Mouse (Mus musculus): ENCODE measurements around the gene Foxn3.

The Foxn3 gene

DNA sequence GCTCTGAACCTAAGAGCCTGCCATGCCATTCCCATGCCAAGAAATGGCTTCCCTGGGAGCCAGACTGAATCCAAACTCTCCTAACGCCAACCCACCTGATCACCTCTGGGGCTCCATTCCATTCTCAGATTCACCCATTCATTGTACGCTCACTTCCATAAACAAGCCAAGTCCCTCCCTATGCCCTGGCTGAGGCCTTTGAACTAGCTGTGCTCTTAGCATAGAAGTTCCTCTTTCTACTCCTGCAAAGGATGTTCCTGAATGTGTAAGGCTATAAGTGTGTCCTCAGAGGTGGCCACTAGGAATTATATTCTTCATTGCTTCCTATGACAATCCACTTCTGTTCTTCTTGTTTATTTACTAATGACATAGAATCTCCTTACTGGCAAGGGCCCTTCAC lies 40.5 kb downstream of the Foxn3 start:
- no peak for DNase-seq (ENCODE audit: low spot score)

DNA sequence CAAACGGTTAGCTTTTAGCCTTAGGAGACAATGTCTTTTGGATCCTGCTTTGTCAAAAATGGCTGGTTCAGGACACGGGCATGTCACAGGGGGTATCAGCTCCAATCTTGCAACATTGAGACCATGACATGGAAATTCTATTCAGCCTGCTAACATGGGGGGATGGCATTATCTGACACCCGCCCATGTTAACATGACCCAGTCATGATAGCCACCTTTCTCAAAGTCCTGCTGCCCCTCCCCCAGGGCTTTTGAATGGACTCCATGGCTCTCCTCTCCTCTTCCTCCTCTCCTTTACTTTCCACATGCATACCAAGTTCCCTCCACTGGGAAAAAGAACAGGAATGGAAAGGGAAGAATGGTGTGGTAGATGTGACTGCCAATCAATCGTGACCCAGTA lies 43.5 kb downstream of the Foxn3 start:
- no peak for DNase-seq (ENCODE audit: low spot score)

DNA sequence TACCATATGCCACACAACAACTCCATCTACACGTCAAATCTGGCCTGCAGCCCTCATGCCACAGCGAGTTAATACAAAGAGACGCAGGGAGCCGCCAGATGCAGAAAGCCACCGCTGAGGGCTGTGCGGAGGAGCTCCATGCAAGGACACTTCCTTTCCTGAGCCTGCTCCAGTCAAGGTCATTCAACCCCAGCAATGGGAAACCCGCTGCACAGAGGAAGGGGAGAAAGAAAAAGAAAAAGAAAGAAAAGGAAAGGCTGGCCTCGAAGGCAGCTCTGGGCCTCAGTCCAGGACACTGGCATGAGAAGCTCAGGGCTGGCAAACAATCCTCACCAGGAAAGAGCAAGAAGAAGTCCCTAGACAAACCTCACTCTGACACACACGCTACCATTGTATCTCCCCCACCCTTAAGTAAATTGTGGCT lies 44.2 kb downstream of the Foxn3 start:
- no peak for DNase-seq (ENCODE audit: low spot score)

- no peak for DNase-seq (ENCODE audit: low spot score)
These were observed 44.7 kb downstream of the Foxn3 start for GRCm38 (mm10) chr12:99518640-99519039.

- no peak for DNase-seq (ENCODE audit: low spot score)
These were observed 45.3 kb downstream of the Foxn3 start for GRCm38 (mm10) chr12:99518126-99518525.

DNA sequence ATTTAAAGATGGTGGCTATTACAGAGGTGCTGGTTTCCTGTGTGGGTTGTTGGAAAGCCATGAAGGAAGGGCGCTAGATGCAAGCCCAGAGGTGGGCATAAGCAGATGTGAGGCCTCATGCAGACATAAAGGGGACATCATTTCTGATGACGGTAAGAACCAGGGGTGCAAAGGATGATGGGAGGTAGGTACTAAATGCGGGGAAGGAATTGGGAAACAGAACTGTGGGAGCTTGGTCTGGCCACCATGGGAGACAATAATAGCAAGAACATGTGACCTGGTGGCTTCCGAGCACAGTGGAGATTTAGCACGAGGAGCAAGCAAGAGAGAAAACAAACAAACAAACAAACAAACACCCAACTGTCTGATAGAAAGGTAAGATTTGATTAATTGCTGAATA lies 46.1 kb downstream of the Foxn3 start:
- no peak for DNase-seq (ENCODE audit: low spot score)

GRCm38 (mm10) chr12:99515481-99515880 lies 47.9 kb downstream of the Foxn3 start:
- no peak for DNase-seq (ENCODE audit: low spot score)

DNA sequence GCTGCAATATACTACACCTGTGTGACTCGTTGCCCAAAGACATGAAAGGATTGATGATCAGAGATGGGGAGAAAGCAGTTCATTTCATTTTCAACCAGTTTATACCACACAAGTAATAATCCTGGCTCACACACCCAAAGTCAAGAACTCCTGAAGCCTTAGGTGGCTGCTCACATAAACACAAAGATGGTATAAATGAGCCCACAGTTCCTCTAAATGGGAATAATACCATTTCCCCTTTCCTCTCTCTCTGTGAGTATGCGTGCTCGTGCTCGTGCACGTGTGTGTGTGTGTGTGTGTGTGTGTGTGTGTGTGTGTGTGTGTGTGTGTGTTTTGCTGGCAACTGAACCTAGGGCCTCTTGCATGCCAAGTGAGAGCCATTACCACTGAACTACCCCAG lies 51.7 kb downstream of the Foxn3 start:
- DNase-seq (ENCODE audit: low spot score): no peak

DNA sequence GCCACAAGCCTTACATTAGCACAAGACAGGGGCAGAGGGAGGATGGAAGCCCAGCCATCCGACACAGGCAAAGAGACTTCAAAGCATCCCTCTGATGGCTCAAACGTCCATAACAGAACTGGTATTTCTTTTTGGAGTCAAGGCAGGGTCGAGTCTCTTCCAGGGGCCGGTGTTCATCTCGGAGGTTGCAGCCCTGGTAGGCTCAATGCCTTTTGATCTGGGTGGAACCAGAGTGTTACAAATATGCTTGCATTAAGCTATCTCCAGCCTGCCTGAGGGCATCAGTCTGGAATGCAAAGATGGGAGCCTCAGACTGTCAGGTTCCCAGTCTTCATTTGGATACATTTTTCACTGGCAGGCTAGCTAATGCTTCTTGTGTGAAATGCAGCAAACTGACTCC lies 52.6 kb downstream of the Foxn3 start:
- DNase-seq (ENCODE audit: low spot score): no peak

- no peak for DNase-seq (ENCODE audit: low spot score)
These were observed 61.2 kb downstream of the Foxn3 start for GRCm38 (mm10) chr12:99502225-99502624.

- DNase-seq (ENCODE audit: low spot score): no peak
These were observed 64.2 kb downstream of the Foxn3 start for GRCm38 (mm10) chr12:99498978-99499694.

GRCm38 (mm10) chr12:99498189-99498977 lies 65.0 kb downstream of the Foxn3 start:
- no peak for DNase-seq (ENCODE audit: low spot score)

DNA sequence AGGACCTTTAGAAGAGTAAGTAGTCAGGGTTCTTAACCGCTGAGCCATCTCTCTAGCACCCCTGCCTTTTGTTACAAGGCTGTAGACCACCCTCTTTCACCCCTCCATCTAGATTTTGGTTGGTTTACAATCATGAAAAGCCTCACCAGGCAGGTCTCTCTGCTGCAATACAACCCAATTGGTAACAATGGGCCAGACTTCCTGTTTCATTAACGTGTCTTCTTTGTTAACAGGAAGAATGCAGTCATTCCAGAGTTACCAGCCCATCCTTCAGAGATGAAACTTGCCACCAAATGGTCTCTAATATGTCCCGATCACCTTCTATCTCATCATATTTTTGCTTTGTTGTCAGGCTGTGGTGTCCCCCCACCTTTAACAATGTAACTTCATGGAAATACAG lies 66.4 kb downstream of the Foxn3 start:
- no peak for DNase-seq (ENCODE audit: low spot score)

- DNase-seq (ENCODE audit: low spot score): no peak
These were observed 73.2 kb downstream of the Foxn3 start for GRCm38 (mm10) chr12:99490216-99490615.

- DNase-seq (ENCODE audit: low spot score): no peak
These were observed 74.3 kb downstream of the Foxn3 start for GRCm38 (mm10) chr12:99489001-99489592.

DNA sequence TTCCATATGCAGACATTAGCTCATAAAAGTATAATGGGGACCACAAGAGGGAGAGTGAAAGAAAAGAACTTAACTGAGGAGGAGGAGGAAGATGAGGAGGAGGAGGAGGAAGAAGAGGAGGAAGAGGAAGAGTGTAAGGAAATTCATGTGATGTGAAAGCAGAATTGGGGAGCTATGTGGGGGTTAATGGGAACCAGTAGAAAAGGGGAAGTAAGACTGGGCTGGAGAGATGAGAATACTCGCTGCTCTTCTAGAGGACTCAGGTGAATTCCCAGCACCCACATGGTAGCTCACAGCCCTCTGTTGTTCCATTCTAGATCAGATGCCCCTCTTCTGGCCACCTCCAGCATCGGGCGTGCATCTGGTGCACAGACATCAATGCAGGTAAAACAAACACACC lies 83.0 kb downstream of the Foxn3 start:
- DNase-seq (ENCODE audit: low spot score): no peak

GRCm38 (mm10) chr12:99474176-99474575 lies 89.2 kb downstream of the Foxn3 start:
- DNase-seq (ENCODE audit: low spot score): no peak

DNA sequence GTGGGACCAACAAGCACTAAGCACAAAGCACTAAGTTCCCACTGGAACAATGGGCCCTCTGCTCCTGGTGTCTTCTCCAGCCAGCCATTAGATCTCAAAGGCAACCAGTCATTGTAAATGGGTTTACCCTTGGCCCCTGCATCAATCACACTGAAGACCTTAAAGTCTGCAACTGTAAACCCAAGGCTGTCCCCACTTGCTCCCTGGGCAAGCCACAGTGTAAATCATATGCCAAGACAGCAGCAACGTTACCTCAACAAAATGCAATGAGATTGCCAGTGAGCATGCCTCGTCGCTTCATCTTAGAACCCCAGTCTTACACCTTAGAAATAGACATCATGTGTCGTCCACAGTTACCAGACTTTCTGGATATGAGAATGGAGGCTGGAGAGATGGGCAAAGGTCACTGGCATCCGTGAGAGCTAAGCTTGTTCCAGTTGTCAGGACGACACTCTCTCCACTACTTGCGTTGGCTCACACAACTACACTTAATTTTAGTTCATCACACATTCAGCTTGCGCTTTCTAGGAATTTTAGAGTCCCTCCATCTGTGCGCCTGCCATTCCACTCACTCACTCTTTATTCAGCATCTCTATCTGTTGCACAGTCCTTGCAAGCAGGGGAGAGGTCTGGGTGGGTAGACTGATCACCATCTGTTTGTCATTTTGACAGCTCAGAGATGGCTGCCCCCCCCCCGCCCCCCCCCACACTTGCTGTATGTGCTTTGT lies 89.8 kb downstream of the Foxn3 start:
- no peak for DNase-seq (ENCODE audit: low spot score)

GRCm38 (mm10) chr12:99471431-99471830 lies 92.0 kb downstream of the Foxn3 start:
- DNase-seq (ENCODE audit: low spot score): no peak

DNA sequence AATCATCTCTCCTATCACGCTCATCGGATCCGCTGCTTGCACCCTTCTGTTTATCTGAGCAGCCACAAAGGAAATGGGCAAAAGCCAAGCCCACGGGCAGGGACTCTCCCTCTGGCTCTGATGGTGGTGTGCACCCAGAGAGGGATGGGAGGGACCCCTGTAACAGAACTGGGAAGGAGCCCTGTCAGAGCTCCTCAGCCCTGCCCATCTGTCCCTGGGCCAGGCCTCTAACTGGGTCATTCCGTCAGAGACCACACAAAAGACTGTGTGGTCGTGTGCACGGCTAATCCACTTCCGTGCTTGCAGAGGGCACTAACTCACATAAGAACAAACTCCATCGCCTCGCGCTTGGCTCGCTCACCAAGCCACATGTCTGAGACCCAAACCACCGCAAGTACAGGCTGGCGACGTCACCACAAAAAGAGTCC lies 95.5 kb downstream of the Foxn3 start:
- no peak for DNase-seq (ENCODE audit: low spot score)

DNA sequence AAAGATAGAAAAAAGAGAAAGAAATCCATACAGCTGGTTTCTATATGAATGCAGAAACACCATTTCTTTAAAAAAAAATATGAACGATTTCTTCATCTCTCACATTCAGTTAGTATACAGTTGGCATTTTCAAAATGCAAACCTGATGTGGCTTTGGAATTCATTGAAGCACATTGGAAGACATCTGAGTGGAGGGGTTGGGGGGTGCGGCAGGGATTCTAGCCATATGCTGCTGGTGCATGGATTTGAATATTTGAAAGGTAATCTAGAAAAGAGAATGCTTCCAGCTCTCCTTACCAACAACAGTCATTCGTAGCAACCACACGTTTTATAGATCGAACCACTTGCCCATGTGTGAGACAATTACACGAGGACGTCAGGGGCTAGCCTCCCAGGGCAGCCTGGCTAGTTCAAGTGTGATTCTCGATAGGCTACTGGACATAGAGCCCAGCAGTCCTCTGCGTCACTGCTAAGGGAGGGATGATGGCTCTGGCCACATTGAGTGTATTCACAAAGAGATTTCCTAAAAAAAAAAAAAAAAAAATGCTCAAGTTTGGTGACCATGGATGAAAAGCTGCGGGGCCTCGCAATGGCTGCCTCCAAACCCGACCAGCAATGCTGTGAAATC lies 96.0 kb downstream of the Foxn3 start:
- no peak for DNase-seq (ENCODE audit: low spot score)

DNA sequence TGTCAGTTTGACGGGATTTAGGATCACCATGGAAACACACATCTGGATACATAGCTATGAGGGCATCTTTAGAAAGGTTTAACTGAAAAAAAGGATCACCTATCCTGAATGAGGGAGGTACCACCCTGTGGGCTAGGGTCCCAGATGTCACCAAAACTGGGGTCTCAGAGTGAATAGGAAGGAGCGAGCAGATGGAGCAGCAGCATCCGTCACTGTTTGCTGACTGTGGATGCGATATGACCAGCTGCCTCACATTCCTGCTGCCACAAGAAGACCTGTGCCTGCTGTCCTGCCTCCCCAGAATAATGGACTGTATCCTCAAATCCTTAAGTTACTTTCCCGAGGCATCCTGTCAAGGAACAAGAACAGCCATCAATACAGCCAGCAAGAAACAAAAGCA lies 97.0 kb downstream of the Foxn3 start:
- no peak for DNase-seq (ENCODE audit: low spot score)
